Mouse (Mus musculus): ENCODE measurements around the gene Acer1. TPM values are rescaled to one million over a fixed set of nuclear protein-coding genes. Genes with fewer than 3 reads are reported as not detected.
"Not testable (repeated sequence)": the region's sequence is repeated elsewhere in the genome, so short reads cannot be mapped to it uniquely, and the experiment has no call there.

Gene Acer1
- total RNA-seq, 4 experiments from 2014 or later, result 0.20 to 0.24 TPM; not detected in 2

GRCm38 (mm10) chr17:56938751-56939150, 43.2 kb downstream of the Acer1 start:
- no peak for DNase-seq

GRCm38 (mm10) chr17:56936731-56937130, 45.2 kb downstream of the Acer1 start:
- DNase-seq, result no peak

- DNase-seq, result peak; percentile 96
Measured at GRCm38 (mm10) chr17:56935363-56936131, 46.4 kb downstream of the Acer1 start, which contains the start of gene Mllt1. TSS of gene Mllt1 (minus strand) at chr17:56935415.

GRCm38 (mm10) chr17:56934545-56935330, 47.2 kb downstream of the Acer1 start:
- no peak for DNase-seq

GRCm38 (mm10) chr17:56933395-56933794, 48.5 kb downstream of the Acer1 start:
- no peak for DNase-seq

- DNase-seq, result peak; percentile 27
Measured at GRCm38 (mm10) chr17:56930026-56930425, 51.9 kb downstream of the Acer1 start.

GRCm38 (mm10) chr17:56929530-56929929, 52.4 kb downstream of the Acer1 start:
- no peak for DNase-seq

- no peak for DNase-seq
Measured at GRCm38 (mm10) chr17:56929101-56929500, 52.8 kb downstream of the Acer1 start.

- no peak for DNase-seq
Measured at GRCm38 (mm10) chr17:56925998-56926397, 55.9 kb downstream of the Acer1 start.

GRCm38 (mm10) chr17:56919725-56920124, 62.2 kb downstream of the Acer1 start:
- DNase-seq, result no peak

- no peak for DNase-seq
Measured at GRCm38 (mm10) chr17:56917166-56917565, 64.8 kb downstream of the Acer1 start.

- no peak for DNase-seq
Measured at GRCm38 (mm10) chr17:56913444-56913843, 68.5 kb downstream of the Acer1 start.

- DNase-seq, result no peak
Measured at GRCm38 (mm10) chr17:56913023-56913422, 68.9 kb downstream of the Acer1 start.

GRCm38 (mm10) chr17:56909764-56910163, 72.2 kb downstream of the Acer1 start:
- not testable (repeated sequence) for DNase-seq

- DNase-seq, result no peak
Measured at GRCm38 (mm10) chr17:56907887-56908286, 74.0 kb downstream of the Acer1 start.

GRCm38 (mm10) chr17:56907096-56907495, 74.8 kb downstream of the Acer1 start:
- DNase-seq, result no peak

- no peak for DNase-seq
Measured at GRCm38 (mm10) chr17:56906166-56906565, 75.8 kb downstream of the Acer1 start.

Other genes with a start within 250 kb of the Acer1 start
- 1 to 10 TPM; 3.6 to 5.6 (median 4.9) TPM for gene Nrtn, start 224.6 kb downstream of the Acer1 start, total RNA-seq (2022)
- 10 to 100 TPM; 37.4 to 58.6 (median 47.0) TPM for gene Dus3l, start 217.4 kb downstream of the Acer1 start, total RNA-seq (2022)
- 1 to 10 TPM in 1 of 4 experiments, under 1 TPM in 3; 0.28 to 1.4 (median 0.53) TPM for gene Prr22, start 211.9 kb downstream of the Acer1 start, total RNA-seq (2022)
- gene Rfx2, start 151.1 kb downstream of the Acer1 start, total RNA-seq (2022), result 1 to 10 TPM; 5.5 to 9.5 (median 6.8) TPM
- under 1 TPM in 3 of 4 experiments, not detected in 1; 0.22 to 0.40 (median 0.23) TPM for gene Acsbg2, start 107.7 kb downstream of the Acer1 start, total RNA-seq (2022)
- gene 1700061G19Rik, start 106.6 kb downstream of the Acer1 start, total RNA-seq (2022), result 1 to 10 TPM in 3 of 4 experiments, under 1 TPM in 1; 0.34 to 1.7 (median 1.3) TPM
- gene Mllt1, start 46.7 kb downstream of the Acer1 start, total RNA-seq (2022), result 10 to 100 TPM; 29.0 to 38.7 (median 36.0) TPM
- 100 to 1,000 TPM; 112 to 127 (median 116) TPM for gene Clpp, start 8.2 kb upstream of the Acer1 start, total RNA-seq (2022)
- gene Alkbh7, start 15.2 kb upstream of the Acer1 start, total RNA-seq (2022), result 10 to 100 TPM; 69.8 to 87.3 (median 77.2) TPM
- 1 to 10 TPM in 2 of 4 experiments, not detected in 2; 2.1 to 2.8 TPM for gene Pspn, start 17.9 kb upstream of the Acer1 start, total RNA-seq (2022)
- 10 to 100 TPM; 45.6 to 68.2 (median 54.2) TPM for gene Gtf2f1, start 29.2 kb upstream of the Acer1 start, total RNA-seq (2022)
- under 1 TPM; 0.29 to 0.80 (median 0.45) TPM for gene Gm17949, start 29.3 kb upstream of the Acer1 start, total RNA-seq (2022)
- 100 to 1,000 TPM in 2 of 4 experiments, 10 to 100 TPM in 2; 92.3 to 122 (median 102) TPM for gene Khsrp, start 49.4 kb upstream of the Acer1 start, total RNA-seq (2022)
- under 1 TPM in 1 of 4 experiments, not detected in 3; 0.38 TPM for gene Slc25a41, start 59.5 kb upstream of the Acer1 start, total RNA-seq (2022)
- gene Crb3, start 77.0 kb upstream of the Acer1 start, total RNA-seq (2022), result 1 to 10 TPM in 3 of 4 experiments, under 1 TPM in 1; 0.70 to 4.4 (median 2.2) TPM
- 100 to 1,000 TPM in 2 of 4 experiments, 10 to 100 TPM in 2; 66.5 to 128 (median 97.6) TPM for gene Slc25a23, start 77.7 kb upstream of the Acer1 start, total RNA-seq (2022)
- gene Dennd1c, start 96.4 kb upstream of the Acer1 start, total RNA-seq (2022), result 1 to 10 TPM; 1.5 to 4.3 (median 2.5) TPM
- gene Tubb4a, start 105.7 kb upstream of the Acer1 start, total RNA-seq (2022), result 1 to 10 TPM; 4.4 to 6.8 (median 6.6) TPM
- under 1 TPM in 3 of 4 experiments, not detected in 1; 0.21 to 0.30 (median 0.26) TPM for gene Tnfsf9, start 123.2 kb upstream of the Acer1 start, total RNA-seq (2022)
- not detected for gene Cd70, start 167.7 kb upstream of the Acer1 start, total RNA-seq (2022)
- under 1 TPM in 2 of 4 experiments, not detected in 2; 0.16 to 0.17 TPM for gene Tnfsf14, start 212.1 kb upstream of the Acer1 start, total RNA-seq (2022)
- gene C3, start 246.0 kb upstream of the Acer1 start, total RNA-seq (2022), result 1,000 to 10,000 TPM in 1 of 4 experiments, 100 to 1,000 TPM in 1, 10 to 100 TPM in 2; 36.4 to 1,135 (median 245) TPM